Mouse (Mus musculus) adrenal gland, postnatal 4 days (tissue): Measurements from ENCODE around the gene Olfr763. TPM values are rescaled to one million over a fixed set of nuclear protein-coding genes. Genes with fewer than 3 reads are reported as not detected.
"Not testable (repeated sequence)": the region's sequence is repeated elsewhere in the genome, so short reads cannot be mapped to it uniquely, and the experiment has no call there.

Source experiments
- DNase-seq, 2 experiments: peaks; one replicate each; pipeline ENCODE4 v3.0.0; 2021 to 2022; ENCODE audit warnings: low spot score in 2 of 2, mixed read lengths in 2 of 2
- total RNA-seq, 2 experiments: library from RNA; stranded (reverse); gene quantifications; 2 replicates each; pipeline ENCODE4 v1.2.3; 2021

Gene Olfr763
- total RNA-seq, 2 experiments from 2014 or later = not detected

DNA sequence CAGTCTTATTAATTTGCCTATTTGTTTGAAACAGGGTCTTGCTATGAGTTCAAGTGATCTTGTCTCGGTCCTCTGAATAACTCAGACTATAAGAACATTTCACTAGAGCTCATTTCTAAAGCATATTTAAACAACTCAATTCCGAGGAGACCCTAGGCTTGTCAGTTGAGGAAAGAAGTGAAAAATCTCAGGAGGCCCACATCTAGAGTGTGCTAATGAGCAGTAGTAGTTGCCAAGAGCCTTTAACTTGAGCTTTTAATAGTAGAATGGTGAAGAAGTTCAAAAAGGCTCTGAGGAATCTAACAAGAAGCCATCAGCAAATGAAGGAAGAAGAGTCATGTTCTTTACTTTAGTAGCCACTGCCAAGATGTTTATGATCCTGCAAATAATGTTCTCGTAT lies 29.2 kb downstream of the Olfr763 start, which contains the start of gene Olfr764-ps1:
TSS of gene Olfr764-ps1 (minus strand) at position 101 of the 400 bp plus-strand sequence.
- DNase-seq = no peak

DNA sequence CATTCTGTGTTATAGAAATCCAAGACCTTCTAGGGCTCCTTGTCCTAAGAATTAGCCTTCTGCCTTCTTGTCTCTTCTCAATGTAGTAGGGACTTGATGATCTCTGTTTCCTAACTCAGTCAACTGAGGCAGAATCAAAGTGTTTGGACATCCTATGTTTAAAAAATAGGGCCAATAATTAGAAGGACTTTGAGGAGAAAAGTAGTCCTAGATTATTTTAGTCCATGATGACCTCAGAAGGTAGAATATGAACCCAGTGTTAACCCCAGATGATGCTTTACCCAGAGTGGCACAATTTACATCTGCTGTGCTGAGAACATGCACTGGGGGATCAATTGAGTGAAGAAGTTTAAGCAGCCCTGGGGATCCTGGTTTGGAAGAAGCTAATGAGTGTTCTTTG lies 39.3 kb downstream of the Olfr763 start, which contains the start of gene Olfr765:
TSS of gene Olfr765 (minus strand) at position 101 of the 400 bp plus-strand sequence.
- DNase-seq = not testable (repeated sequence)

Other genes starting within 250 kb of the Olfr763 start
- gene Mmp19, start 219.9 kb upstream of the Olfr763 start, total RNA-seq = 10 to 100 TPM; 23.8 to 29.2 TPM
- 10 to 100 TPM; 76.6 to 80.8 TPM for gene Dnajc14, start 206.7 kb upstream of the Olfr763 start, total RNA-seq
- 10 to 100 TPM; 18.0 to 19.5 TPM for gene Tmem198b, start 206.4 kb upstream of the Olfr763 start, total RNA-seq
- 10 to 100 TPM; 52.2 to 64.4 TPM for gene Sarnp, start 193.5 kb upstream of the Olfr763 start, total RNA-seq
- gene Ormdl2, start 189.1 kb upstream of the Olfr763 start, total RNA-seq = 10 to 100 TPM; 31.6 to 32.4 TPM
- gene Gdf11, start 119.1 kb upstream of the Olfr763 start, total RNA-seq = 1 to 10 TPM; 5.1 to 8.9 TPM
- gene Cd63, start 109.8 kb upstream of the Olfr763 start, total RNA-seq = 100 to 1,000 TPM; 304 to 317 TPM
- gene Rdh5, start 87.9 kb upstream of the Olfr763 start, total RNA-seq = 10 to 100 TPM; 13.5 to 24.2 TPM
- 100 to 1,000 TPM; 158 to 168 TPM for gene Bloc1s1, start 86.8 kb upstream of the Olfr763 start, total RNA-seq
- 10 to 100 TPM; 13.9 to 17.2 TPM for gene Itga7, start 77.0 kb upstream of the Olfr763 start, total RNA-seq
- gene Mettl7b, start 49.8 kb upstream of the Olfr763 start, total RNA-seq = 10 to 100 TPM in 1 of 2 experiments, 1 to 10 TPM in 1; 5.4 to 10.0 TPM
- not detected for gene Olfr9, start 21.4 kb upstream of the Olfr763 start, total RNA-seq
- not detected for gene Olfr764-ps1, start 29.1 kb downstream of the Olfr763 start, total RNA-seq
- gene Olfr765, start 39.2 kb downstream of the Olfr763 start, total RNA-seq = not detected
- gene Olfr766-ps1, start 58.2 kb downstream of the Olfr763 start, total RNA-seq = not detected
- not detected for gene Olfr767, start 72.1 kb downstream of the Olfr763 start, total RNA-seq
- gene Olfr768, start 88.6 kb downstream of the Olfr763 start, total RNA-seq = not detected
- gene Olfr769, start 107.1 kb downstream of the Olfr763 start, total RNA-seq = not detected
- not detected for gene Olfr770, start 128.2 kb downstream of the Olfr763 start, total RNA-seq
- not detected for gene Olfr771, start 154.0 kb downstream of the Olfr763 start, total RNA-seq
- gene Olfr772, start 167.1 kb downstream of the Olfr763 start, total RNA-seq = not detected
- not detected for gene Olfr773, start 176.6 kb downstream of the Olfr763 start, total RNA-seq
- not detected for gene Olfr774, start 225.4 kb downstream of the Olfr763 start, total RNA-seq
- gene Olfr775, start 237.6 kb downstream of the Olfr763 start, total RNA-seq = not detected
- not detected for gene Olfr776, start 248.3 kb downstream of the Olfr763 start, total RNA-seq